Mouse (Mus musculus): ENCODE measurements at regions not wholly inside any gene's neighbourhood (a gene's known extent, or its start where the extent isn't known, plus 50 kb on each side); places are given as distances from the start of the nearest gene placed in this dataset.
A peak's percentile ranks its signal among the peaks of the same experiment; 100 is the strongest.

DNA sequence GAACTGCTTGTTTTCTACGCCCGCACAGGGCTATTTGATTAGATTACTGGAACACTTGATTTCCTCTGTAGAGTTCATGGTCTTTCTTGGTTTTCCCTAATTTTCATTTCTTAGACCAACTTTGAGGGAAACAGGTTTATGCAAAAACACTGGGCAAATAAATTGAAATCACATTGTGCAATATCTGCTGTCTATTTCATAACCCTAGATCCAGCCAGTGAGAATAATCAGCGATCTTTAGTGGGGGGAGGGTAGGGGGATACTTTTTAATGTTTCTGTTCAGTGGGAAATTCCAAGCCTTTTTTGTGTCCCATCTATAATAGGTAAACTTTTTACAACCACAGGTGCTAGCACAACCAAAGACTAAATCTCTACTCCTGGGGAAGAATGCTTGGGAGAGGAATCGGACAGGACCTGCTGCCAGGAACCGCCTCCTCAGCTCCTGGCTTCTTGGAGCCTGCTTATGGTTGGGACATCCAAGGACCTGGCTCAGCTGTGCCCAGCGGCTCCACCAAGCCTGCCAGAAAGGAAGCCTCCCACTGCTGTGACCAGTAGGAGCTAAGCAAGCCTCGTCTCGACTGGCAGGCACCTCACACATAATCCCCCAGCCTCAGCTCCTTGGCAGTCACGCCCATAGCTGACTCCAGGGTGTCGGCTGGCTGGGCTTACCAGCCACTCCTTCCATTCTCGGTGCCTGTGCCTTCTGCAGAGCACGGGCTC is 80.8 kb upstream of the Irs2 start:
- 70% methylated on average over 12 of the region's 12 CpGs for WGBS
- Histone ChIP-seq H3K4me1 (ENCODE audit: control insufficient read depth, insufficient read depth, low read length) (no peaks in the 10 kb centered on the region), H3K27ac (ENCODE audit: control insufficient read depth, insufficient read depth, low read depth, low read length, poor library complexity) (no peak overlapping the region), H3K4me3 (replicated peaks; ENCODE audit: control insufficient read depth, low read depth, low read length) (no peak overlapping the region)
- no peak for TF ChIP-seq POLR2A (IDR thresholded peaks at IDR 0.05; ENCODE audit: borderline replicate concordance, control insufficient read depth, low read depth, low read length)
- no peak for TF ChIP-seq CTCF (IDR thresholded peaks at IDR 0.05; ENCODE audit: control insufficient read depth, insufficient read depth, low read length)

DNA sequence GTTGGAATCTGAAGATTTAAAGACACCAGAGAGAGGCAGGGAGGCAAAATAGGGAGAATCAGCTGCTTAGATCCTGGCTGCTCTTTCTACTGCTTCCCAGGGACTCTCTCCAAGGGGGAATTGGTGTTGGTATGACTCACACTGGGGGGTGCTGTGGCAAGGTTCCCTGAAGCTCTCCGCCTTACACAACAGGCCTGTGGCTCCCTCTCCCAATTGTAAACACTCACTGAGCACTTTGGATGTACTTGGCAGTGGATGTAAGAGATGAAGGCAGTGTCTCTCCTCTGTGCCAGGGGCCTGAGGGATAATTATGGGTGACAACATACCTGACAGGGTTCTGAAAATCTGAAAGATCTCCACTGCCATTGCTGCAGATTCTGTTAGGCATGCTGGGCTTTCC is 77.0 kb upstream of the Irs2 start:
- Histone ChIP-seq H3K4me1 (ENCODE audit: control insufficient read depth, insufficient read depth, low read length) (no peaks in the 10 kb centered on the region), H3K4me3 (replicated peaks; ENCODE audit: control insufficient read depth, low read depth, low read length) (no peak overlapping the region), H3K27ac (ENCODE audit: control insufficient read depth, insufficient read depth, low read depth, low read length, poor library complexity) (no peak overlapping the region)
- WGBS: 83% methylated on average over 1 of the region's 1 CpGs
- TF ChIP-seq POLR2A (IDR thresholded peaks at IDR 0.05; ENCODE audit: borderline replicate concordance, control insufficient read depth, low read depth, low read length): no peak
- TF ChIP-seq CTCF (IDR thresholded peaks at IDR 0.05; ENCODE audit: control insufficient read depth, insufficient read depth, low read length): no peak

GRCm38 (mm10) chr8:11084051-11084533 is 75.8 kb upstream of the Irs2 start:
- 31% methylated on average over 2 of the region's 2 CpGs for WGBS

GRCm38 (mm10) chr8:11080813-11081212 is 72.6 kb upstream of the Irs2 start:
- Histone ChIP-seq H3K4me3 (replicated peaks; ENCODE audit: control insufficient read depth, low read depth, low read length) (no peak overlapping the region), H3K27ac (ENCODE audit: control insufficient read depth, insufficient read depth, low read depth, low read length, poor library complexity) (no peak overlapping the region), H3K4me1 (ENCODE audit: control insufficient read depth, insufficient read depth, low read length) (no peaks in the 10 kb centered on the region)
- whole genome bisulfite sequencing: 73% methylated on average over 2 of the region's 2 CpGs
- TF ChIP-seq CTCF (IDR thresholded peaks at IDR 0.05; ENCODE audit: control insufficient read depth, insufficient read depth, low read length) (no peak), POLR2A (IDR thresholded peaks at IDR 0.05; ENCODE audit: borderline replicate concordance, control insufficient read depth, low read depth, low read length) (no peak)

More at GRCm38 (mm10) chr8:11084051-11084533, 75.8 kb upstream of the Irs2 start:
- H3K4me1 ChIP-seq (ENCODE audit: control insufficient read depth, insufficient read depth, low read length): no peaks in the 10 kb centered on the region
- no peak overlapping the region for H3K27ac ChIP-seq (ENCODE audit: control insufficient read depth, insufficient read depth, low read depth, low read length, poor library complexity)
- TF ChIP-seq CTCF (IDR thresholded peaks at IDR 0.05; ENCODE audit: control insufficient read depth, insufficient read depth, low read length) (no peak), POLR2A (IDR thresholded peaks at IDR 0.05; ENCODE audit: borderline replicate concordance, control insufficient read depth, low read depth, low read length) (no peak)
- H3K4me3 ChIP-seq (replicated peaks; ENCODE audit: control insufficient read depth, low read depth, low read length): no peak overlapping the region

- Histone ChIP-seq H3K4me1 (ENCODE audit: control insufficient read depth, insufficient read depth, low read length) (no peaks in the 10 kb centered on the region), H3K4me3 (replicated peaks; ENCODE audit: control insufficient read depth, low read depth, low read length) (no peak overlapping the region), H3K27ac (ENCODE audit: control insufficient read depth, insufficient read depth, low read depth, low read length, poor library complexity) (no peak overlapping the region)
- TF ChIP-seq CTCF (IDR thresholded peaks at IDR 0.05; ENCODE audit: control insufficient read depth, insufficient read depth, low read length): no peak
- no peak for TF ChIP-seq POLR2A (IDR thresholded peaks at IDR 0.05; ENCODE audit: borderline replicate concordance, control insufficient read depth, low read depth, low read length)
- 87% methylated on average over 11 of the region's 11 CpGs for WGBS
These were observed 71.5 kb upstream of the Irs2 start for GRCm38 (mm10) chr8:11079805-11080204.

GRCm38 (mm10) chr8:11077138-11077537 is 68.9 kb upstream of the Irs2 start:
- no peak for TF ChIP-seq POLR2A (IDR thresholded peaks at IDR 0.05; ENCODE audit: borderline replicate concordance, control insufficient read depth, low read depth, low read length)
- no peak for TF ChIP-seq CTCF (IDR thresholded peaks at IDR 0.05; ENCODE audit: control insufficient read depth, insufficient read depth, low read length)
- H3K4me1 ChIP-seq (ENCODE audit: control insufficient read depth, insufficient read depth, low read length): no peaks in the 10 kb centered on the region
- 77% methylated on average over 9 of the region's 9 CpGs for WGBS
- no peak overlapping the region for H3K4me3 ChIP-seq (replicated peaks; ENCODE audit: control insufficient read depth, low read depth, low read length)
- H3K27ac ChIP-seq (ENCODE audit: control insufficient read depth, insufficient read depth, low read depth, low read length, poor library complexity): no peak overlapping the region

DNA sequence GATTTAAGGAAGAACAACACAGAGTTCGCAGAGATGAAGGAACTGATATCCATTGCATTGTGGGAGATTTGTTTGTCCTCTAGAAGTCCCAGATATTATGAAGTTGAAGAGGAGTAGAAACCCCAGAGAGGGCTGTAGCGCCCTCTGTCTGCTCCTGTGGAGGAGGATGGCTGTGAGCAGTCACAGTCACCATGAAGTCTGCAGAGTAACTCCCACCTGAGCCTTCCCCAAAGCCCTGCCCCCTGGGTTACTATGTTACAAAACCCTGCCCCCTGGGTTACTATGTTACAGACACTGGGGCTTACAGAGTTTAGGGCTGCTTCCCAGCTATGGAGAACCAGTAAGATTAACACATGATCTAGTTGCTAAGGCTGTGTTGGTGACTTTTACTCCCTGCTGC is 62.9 kb upstream of the Irs2 start:
- 43% methylated on average over 2 of the region's 2 CpGs for WGBS
- no peak overlapping the region for H3K4me3 ChIP-seq (replicated peaks; ENCODE audit: control insufficient read depth, low read depth, low read length)
- no peaks in the 10 kb centered on the region for H3K4me1 ChIP-seq (ENCODE audit: control insufficient read depth, insufficient read depth, low read length)
- no peak overlapping the region for H3K27ac ChIP-seq (ENCODE audit: control insufficient read depth, insufficient read depth, low read depth, low read length, poor library complexity)
- no peak for TF ChIP-seq POLR2A (IDR thresholded peaks at IDR 0.05; ENCODE audit: borderline replicate concordance, control insufficient read depth, low read depth, low read length)
- TF ChIP-seq CTCF (IDR thresholded peaks at IDR 0.05; ENCODE audit: control insufficient read depth, insufficient read depth, low read length): peak; percentile 48; the same call in 1 of the 2 replicates

DNA sequence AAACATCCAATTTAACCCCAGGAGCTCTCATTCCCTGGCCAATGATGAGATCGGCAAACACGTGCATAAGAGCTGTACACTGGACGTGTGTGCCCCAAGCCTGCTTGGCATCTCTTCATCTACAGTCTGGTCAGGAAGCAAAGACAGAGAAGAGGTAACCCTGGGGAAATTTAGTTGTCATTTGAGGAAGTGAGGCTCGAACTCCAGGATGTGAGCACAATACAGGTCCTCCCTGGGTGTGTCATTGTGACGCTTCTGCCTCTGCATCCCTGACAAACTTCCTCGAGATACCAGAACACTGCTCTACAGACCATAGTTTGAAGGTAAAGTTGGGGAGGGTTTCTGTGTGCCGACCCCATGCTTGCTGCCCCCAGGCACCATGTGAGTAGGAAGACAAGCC is 59.2 kb upstream of the Irs2 start:
- no peak for TF ChIP-seq CTCF (IDR thresholded peaks at IDR 0.05; ENCODE audit: control insufficient read depth, insufficient read depth, low read length)
- no peak for TF ChIP-seq POLR2A (IDR thresholded peaks at IDR 0.05; ENCODE audit: borderline replicate concordance, control insufficient read depth, low read depth, low read length)
- Histone ChIP-seq H3K27ac (ENCODE audit: control insufficient read depth, insufficient read depth, low read depth, low read length, poor library complexity) (no peak overlapping the region), H3K4me3 (replicated peaks; ENCODE audit: control insufficient read depth, low read depth, low read length) (no peak overlapping the region), H3K4me1 (ENCODE audit: control insufficient read depth, insufficient read depth, low read length) (no peaks in the 10 kb centered on the region)
- 37% methylated on average over 7 of the region's 7 CpGs for WGBS
